Mouse (Mus musculus): ENCODE results near the gene Ints2. TPM values are rescaled to one million over a fixed set of nuclear protein-coding genes. Genes with fewer than 3 reads are reported as not detected.
A peak's percentile ranks its signal among the peaks of the same experiment; 100 is the strongest.
"Not testable (repeated sequence)": the region's sequence is repeated elsewhere in the genome, so short reads cannot be mapped to it uniquely, and the experiment has no call there.

Gene Ints2
- 10 to 100 TPM; 15.7 to 21.0 TPM for total RNA-seq (2021)
- long read RNA-seq, experiment 1, partial matches to known transcripts = 2 of 4 reads
- long read RNA-seq, experiment 1, other reads (novel, unspliced or antisense) = 2 of 4 reads
- long read RNA-seq, experiment 2, full-length matches to known transcripts = 2 of 6 reads
- long read RNA-seq, experiment 2, partial matches to known transcripts = 1 of 6 reads
- long read RNA-seq, experiment 2, other reads (novel, unspliced or antisense) = 3 of 6 reads

DNA sequence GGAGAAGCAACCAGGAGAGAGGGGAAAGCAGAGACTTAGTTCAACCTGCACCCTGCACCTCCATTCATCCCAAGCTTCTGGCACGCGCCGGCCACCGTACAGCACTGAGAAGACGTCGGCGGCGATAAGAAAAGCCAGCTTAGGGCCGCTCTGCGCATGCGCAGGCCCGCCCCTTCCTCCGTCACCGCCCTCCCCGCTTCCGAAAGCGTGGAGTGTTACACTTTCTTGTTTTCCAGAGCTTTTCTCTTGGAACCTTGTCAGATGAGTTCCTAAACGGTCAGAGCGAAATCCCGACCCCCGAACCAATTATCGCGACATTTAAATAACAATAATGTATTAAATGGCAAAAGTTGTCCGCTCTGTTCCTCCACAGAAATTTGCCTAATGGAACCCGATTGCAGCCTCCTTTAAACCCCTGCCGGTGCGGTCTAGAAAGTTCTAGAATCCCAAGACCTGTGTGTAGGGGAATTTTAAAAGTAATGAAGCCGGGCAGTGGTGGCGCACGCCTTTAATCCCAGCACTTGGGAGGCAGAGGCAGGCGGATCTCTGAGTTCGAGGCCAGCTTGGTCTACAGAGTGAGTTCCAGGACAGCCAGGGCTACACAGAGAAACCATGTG lies at the start of gene Ints2:
Gene Ints2, minus strand, starts transcription at position 116 of the 617 bp plus-strand sequence.
- peak; percentile 97 for DNase-seq

DNA sequence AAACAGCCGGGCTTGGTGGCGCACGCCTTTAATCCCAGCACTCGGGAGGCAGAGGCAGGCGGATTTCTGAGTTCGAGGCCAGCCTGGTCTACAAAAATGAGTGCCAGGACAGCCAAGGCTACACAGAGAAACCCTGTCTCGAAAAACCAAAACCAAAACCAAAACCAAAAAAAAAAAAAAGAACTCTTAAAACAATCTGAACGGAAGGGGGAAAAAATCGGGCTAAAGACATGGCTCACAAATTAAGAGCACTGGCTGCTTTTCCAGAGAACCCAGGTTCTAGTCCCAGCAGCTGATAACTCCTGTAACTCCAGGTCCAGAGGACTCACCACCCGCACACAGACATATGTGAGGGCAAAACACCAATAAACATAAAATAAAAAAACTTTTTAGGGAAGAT lies 34.8 kb upstream of the Ints2 start:
- DNase-seq = not testable (repeated sequence)

DNA sequence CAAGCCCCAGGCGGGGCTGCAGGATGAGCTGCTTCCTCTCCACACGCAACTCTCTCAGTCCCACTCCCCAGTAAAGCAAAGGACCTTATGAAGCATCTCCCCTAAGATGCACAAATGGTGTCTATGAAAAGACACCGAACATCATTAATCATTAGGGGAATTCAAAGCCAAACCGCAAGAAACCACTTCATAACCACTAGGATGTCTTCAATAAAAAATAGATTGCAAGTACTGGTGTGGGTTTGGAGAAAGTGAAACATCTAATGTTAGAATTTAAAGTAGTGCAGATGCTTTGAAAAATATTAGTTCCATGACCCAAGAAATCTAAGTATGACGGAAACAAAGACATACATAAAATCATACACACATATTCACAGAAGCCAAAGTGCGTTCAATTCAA lies 34.3 kb upstream of the Ints2 start:
- DNase-seq = no peak

DNA sequence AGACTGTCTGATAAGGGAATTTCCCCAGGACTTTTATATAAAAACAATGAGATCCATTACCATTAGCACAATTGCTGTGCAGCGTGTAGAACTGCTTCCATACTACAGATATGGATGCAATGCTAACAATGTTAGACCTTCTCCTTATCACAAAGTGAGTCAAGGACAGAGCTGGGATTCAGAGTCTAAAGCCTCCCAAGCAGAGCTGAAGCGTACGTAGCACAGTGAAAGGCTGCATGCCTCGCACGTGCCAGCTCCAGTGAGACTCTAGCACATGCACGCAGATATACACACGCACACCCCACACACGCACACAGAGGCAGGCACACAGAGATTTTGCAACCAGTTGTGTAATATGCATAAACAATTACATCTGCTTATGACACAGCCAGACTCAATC lies 28.4 kb upstream of the Ints2 start:
- DNase-seq = peak; percentile 34

DNA sequence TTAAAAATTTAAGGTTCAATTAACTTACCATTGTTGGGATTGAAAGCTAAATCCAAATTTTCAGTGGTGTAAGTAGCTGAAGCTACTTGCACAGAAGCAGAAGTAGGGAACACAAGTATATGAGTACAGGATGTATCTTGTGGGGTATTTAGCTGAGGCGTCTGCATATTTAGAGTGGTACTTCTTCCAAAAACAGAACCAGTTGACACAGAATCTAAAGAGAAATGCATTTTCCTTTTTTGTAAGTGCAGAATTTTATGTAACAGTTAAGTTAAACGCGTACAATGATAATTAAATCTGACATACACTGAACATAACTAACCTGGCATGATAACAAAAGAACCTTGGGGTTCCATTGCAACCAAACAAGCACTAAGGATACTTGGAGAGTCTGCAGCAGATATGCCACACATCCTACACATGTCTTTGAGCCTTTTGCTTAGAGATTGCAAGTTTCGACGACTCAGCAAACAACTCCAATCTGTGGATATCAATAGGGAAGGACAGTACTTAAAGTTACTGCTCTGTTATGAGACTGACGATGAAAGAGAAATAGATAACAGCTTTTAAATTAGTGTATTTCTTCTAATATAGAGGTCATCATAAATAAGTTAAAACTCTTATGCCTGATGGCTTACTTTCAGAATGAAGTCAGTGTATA lies 21.2 kb upstream of the Ints2 start:
- no peak for DNase-seq

DNA sequence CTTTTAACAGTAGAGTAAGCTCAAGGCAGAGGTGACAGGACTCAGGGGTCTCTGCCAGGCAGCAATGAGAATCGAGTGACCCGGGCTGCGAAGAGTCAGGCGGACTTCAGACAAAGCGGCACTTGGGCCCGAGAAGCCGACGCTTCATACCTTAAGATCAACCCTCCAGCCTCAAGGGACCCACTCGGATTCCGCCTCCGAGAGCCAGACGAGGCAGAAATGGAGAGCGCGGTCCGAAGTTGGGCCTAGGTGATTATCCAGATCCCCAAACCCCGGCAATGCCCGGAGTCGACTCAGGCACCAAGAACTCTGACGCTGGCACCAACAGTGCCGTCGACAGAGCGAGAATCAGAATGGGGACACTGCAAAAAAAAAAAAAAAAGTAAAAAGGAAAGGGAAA lies 321 bp downstream of the Ints2 start:
- DNase-seq = no peak

DNA sequence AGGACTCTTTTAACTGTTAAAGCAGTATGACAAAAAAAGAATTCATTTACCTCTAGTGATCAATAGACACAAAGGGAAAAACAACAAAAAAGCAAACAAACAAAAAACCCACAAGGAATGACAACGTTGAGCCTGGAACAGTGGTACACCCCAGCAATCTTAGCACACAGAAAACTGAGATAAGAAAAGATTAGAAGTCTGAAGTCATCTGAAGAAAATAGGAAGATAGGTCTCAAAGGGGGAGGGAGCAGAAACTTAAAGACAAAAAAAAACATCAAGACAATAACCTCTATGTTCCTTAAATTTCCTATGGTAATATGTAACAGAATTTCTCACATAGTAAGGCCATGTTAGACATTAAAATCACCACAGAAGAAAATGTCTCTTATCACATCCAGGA lies 4.0 kb downstream of the Ints2 start:
- no peak for DNase-seq

DNA sequence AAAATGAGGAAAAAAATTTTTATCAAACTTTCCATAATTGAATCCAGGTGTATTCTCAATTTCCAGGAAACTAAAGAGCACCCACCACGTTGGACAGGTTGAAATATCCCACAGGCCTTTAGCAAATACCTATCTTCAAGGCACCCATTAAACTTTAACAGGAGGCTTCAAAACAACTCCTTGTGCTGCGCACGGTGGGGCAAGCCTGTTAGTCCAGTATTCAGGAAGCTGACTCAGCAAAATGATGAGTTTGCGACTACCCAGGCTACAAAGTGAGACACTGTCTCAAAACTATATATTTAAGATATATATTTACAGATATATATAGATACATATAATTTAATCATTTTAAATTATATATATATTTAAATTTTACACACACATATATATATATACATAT lies 24.9 kb downstream of the Ints2 start:
- DNase-seq = no peak

DNA sequence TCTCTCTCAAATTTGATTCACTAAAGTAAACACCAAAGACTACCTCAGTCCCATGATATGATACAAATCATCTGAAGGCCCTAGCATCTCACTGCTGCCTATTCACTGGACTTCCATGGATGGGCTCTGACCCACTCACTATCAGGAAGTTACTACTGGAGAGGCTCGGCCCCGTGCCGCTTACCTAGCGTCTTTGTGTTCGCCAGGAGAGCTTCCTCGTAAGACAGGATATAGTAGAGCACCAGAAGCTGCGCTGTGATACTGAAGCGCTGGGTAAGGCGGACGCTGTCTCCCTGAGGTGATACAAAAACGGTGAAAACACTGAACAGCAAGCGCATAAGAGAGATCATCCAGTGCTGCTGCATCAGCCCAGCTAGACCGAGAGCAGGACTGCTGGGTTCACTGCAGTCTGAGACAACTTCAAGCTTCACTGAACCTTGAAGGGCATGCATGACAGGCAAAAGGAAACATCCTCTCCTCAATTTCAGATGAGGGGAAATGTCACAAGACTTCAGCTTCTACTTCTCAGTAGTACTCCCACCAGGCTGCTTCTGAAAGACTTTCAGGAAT lies 25.5 kb downstream of the Ints2 start:
- DNase-seq = no peak

DNA sequence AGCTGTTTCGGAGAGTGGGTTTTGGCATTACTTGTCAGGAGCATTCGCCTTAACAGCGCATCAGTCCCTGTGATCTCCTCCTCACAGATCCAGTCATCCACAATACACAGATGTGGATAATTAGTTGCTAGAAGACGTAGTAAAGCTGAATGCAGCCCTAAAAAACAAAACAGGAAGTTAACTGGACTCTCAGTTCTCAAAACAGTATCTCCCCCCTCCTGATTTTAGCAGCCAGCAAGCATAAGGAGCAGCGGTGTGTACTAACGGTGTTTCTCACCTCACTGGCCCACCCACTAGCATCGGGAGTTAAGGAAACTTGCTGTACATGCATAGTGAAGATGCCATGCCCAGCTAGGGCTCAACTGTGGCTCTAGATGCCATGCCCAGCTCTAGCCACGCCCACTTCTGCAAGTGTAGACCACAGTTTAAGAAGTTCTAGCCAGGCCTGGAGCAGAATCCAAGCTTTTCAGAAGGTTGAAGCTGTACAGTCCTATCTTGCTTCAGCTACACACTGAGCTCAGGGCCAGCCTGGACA lies 30.7 kb downstream of the Ints2 start:
- no peak for DNase-seq

DNA sequence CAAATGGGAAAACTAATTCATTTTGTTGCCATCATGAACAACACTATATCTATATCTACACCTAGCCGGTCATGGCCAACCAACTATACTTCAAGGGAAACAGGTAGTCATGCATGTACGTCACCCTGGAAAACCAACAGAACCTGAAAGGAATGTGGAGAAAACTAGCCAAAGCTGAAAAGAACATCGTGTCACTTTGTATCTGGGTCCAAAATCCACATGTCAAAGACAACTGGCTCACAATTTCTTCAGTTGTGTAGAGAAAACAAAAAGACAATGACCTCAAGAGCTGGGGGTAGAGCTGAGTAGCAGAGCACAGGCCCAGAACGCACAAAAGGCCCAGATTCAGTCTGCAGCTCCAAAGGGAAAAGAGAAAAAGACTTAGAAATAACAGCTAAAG lies 31.6 kb downstream of the Ints2 start:
- DNase-seq = no peak

DNA sequence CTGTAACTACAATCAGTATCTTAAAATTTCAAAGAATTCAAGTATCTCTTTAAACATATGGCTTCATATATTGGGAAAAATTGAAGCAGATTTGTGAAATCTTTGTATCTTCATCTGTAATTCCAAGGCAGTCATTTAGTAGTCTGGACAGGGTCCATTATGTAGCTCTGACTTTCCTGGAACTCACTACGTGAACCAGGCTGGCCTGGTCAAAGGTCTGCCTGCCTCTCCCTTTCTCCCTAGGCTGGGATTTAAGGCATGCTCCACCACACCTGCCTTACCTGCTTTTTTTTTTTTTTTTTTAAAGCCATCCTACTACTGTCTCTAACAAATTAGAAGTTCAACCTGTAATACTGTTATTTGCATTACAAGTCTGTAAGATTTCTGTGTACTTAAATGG lies 45.6 kb downstream of the Ints2 start:
- no peak for DNase-seq

DNA sequence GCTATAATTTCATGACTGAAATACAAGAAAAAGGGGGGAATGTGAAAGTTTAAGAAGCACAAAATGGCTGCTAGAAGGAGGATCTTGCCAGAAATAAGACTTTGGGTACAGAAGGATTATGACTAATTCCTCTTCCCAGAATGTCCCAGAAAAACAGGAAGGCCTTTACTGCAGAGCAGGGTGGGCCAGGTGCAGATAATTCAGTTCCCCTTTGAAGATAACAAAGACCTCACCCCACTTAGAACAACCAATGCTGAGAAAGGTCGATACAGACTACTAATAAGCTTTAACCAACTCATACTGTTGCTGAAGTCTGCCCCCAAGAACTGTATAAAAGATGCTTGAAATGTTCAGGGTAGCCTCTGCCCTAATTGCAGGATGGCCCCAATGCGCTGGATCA lies 48.3 kb downstream of the Ints2 start:
- DNase-seq = no peak

DNA sequence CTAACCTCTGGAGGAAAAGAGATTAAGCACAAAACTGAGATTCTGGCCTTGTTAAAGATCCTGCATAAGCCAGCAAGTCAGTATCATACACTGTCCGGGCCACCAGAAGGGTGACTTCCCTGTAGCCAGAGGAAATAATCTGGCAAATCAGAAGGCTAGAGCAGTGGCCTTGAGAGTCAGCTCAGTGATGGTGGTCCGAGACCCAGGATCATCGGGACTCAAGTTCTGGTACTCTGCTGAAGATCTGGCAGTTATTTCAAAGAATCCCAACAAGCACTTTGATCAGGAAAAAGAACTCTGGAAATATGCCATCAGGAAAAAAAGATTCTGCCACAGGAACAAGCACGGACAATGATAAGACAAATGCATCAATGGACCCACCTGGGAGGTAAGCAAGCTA lies 51.5 kb downstream of the Ints2 start:
- no peak for DNase-seq

DNA sequence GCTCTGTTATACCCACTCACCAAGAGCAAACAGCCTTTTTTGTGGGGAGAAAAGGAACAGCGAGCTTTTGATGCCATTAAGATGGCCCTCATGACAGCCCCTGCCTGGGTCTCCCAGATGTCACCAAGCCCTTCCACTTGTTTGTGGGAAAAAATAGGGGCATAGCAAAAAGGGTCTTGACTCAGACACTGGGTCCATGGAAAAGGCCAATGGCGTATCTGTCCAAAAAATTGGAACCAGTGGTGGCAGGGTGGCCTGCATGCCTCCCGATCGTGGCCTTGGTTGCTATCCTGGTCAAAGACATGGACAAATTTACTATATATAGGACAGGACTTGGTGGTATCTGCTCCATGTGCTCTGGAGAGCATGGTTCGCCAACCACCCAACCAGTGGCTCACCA lies 52.3 kb downstream of the Ints2 start:
- no peak for DNase-seq

DNA sequence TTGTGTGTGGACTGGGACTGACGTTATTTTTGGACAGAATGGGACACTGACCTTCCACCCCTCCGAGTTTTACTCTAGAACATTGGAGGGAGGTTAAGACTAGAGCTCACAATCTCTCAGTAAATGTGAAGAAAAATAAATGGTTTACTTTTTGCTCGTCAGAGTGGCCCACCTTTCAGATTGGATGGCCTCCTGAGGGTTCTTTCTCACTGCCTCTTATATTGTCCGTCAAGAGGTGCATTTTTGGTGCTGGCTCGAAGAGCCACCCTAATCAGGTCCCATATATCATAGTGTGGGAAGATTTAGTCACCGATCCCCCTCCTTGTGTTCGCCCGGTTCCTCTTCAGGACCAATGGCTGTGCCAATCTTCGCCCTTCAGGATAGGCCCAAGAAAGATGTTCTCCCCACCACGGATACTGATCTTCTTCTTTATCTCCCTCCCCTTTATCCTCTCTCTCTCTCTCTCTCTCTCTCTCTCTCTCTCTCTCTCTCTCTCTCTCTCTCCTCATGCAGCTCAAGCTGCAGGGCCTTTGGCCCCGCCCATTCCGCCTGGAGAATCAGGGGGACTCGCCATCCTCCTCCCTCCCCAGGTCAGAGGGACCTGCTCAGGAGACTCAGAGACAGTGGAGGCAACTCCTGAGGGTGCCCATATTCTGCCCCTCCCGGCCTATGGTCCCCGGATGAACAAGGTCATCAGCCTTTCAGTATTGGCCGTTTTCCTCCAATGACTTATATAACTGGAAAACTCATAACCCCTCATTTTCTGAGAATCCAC lies 55.3 kb downstream of the Ints2 start:
- DNase-seq = peak; percentile 36

DNA sequence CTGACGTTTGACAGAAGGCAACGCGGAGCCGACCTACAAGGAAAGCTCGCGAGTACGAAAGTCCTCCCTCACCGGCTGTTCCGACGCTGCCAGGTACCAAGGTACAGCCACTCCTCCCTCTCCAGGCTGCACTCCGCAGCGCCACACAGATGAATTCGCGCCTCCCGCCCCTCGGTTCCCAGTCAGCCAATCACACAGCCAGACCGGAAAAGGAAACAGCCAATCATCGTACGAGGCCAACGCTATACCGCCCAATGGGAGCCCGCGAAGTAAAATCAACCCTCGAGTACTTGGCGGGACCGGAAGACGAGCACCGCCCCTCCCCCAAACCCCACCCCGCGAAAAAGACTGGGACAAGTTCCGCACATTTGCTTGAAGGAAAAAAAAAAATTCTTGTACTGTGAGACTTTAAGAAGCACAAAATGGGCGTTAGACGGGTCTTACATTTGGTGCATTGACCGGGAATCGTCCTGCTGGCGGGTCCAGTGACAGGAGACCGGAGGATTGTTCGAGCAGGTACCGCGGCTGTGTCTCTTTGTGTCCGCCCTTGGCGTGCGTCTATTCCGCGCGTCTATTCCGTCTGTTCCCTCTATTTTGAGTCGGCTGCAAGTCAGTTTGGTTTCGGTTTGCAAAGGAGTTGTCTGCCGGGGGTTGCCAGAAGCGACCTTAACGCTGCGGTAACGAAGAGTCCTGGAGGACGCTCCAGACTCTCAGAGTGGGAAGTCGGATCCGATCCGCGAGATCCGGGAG lies 56.2 kb downstream of the Ints2 start, which contains the start of gene Brip1:
Gene Brip1, minus strand, starts transcription at position 157 of the 750 bp plus-strand sequence.
- peak; percentile 93 for DNase-seq

DNA sequence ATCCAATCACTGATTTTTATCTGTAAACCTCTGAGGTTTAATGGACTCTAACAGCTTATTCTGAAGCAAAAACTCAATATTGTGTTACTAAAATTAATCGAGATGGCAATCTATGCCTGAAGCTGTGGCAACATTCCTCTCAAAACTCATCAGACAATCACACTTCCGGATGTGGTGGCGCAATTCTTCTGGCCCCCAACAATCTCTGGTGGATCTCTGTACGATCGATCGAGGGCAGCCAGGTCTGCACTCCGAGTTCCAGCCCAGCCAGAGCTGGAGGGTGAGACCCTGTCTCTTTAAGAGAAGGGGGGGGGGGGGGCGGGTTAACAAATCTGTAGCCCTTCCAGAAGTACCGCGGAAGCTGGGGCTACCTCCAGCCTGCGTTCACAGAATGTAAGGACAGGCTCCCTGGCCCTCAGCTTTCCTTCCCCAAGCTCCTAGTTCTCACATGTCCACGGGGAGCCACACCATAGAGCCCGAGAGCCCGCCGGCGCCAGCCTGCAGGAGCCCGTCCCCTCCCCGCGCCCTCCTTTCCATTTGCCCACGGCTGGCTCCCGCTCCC lies 56.8 kb downstream of the Ints2 start:
- no peak for DNase-seq

DNA sequence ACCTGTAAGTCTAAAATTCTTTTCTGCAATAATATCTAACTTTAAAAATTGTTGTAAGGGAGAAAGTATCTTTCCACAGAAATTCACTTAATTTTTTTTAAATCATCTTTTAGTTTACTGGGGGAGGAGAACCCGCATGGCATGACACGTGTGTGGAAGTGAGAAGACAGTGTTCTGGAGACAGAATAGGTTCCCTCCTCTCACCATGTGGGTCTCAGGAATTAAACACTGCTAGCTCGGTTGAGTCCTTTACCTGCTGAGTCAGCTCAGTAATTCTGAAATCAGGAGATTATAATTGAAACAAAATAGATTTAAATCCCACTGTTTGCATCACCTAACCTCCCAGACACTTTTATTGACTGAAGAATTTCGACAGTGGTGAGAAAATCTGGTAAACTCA lies 57.6 kb downstream of the Ints2 start:
- no peak for DNase-seq

DNA sequence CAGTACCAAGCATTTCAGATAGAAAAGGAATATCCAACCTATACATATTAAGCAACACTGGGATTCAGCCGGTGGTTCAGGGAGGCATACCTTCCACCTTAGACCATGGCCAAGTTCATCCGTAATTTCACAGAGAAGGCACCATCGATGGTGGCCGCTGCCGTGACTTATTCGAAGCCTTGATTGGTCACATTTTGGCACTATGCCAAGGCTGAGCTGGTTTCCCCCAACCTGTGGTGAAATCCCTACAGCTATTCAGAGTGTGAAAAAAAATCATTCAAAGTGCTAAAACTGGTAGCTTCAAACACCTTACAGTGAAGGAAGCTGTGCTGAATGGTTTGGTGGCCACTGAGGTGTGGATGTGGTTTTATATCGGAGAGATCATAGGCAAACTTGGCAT lies 72.2 kb downstream of the Ints2 start:
- peak; percentile 29 for DNase-seq

DNA sequence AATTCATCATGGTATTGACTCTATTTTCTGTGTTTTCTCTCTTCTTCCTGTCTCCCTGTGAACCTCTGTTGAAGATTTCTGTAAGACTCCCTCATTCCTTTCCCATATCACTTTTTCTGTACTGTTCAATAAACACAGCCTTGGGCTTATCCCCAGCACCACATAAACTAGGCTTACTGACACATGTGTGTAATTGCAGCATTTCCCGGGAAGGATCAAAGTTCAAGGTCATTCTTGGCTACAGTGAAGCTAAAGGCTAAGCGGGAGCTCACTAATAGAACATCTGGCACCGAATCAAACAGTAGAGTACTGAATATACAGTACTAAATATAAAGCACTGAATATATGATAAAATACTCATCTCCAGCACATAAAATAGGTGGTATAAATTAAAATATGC lies 81.5 kb downstream of the Ints2 start:
- no peak for DNase-seq

All from adrenal gland, postnatal 10 days (tissue).